Mouse (Mus musculus) retina, postnatal 1 day (tissue): ENCODE data around the gene Icmt.

ENCODE experiments used
- DNase-seq: peaks from one replicate; pipeline ENCODE4 v3.0.0-alpha.2; 2012

Gene Icmt

GRCm38 (mm10) chr4:152276389-152277347 lies 20.4 kb upstream of the Icmt start:
- DNase-seq = peak; percentile 63

- no peak for DNase-seq
These were observed 19.1 kb upstream of the Icmt start for GRCm38 (mm10) chr4:152277916-152278315.

GRCm38 (mm10) chr4:152278986-152279385 lies 18.0 kb upstream of the Icmt start:
- no peak for DNase-seq

GRCm38 (mm10) chr4:152281601-152282000 lies 15.4 kb upstream of the Icmt start:
- DNase-seq = no peak

GRCm38 (mm10) chr4:152282721-152283120 lies 14.3 kb upstream of the Icmt start:
- DNase-seq = no peak

- peak; percentile 94 for DNase-seq
These were observed 13.7 kb upstream of the Icmt start for GRCm38 (mm10) chr4:152283186-152283950.

- peak; percentile 79 for DNase-seq
These were observed 11.5 kb upstream of the Icmt start for GRCm38 (mm10) chr4:152285505-152285904.

GRCm38 (mm10) chr4:152286183-152286582 lies 10.8 kb upstream of the Icmt start:
- DNase-seq = no peak

GRCm38 (mm10) chr4:152286887-152287286 lies 10.1 kb upstream of the Icmt start:
- DNase-seq = peak; percentile 81

- DNase-seq = peak; percentile 50
These were observed 9.5 kb upstream of the Icmt start for GRCm38 (mm10) chr4:152287317-152288120.

GRCm38 (mm10) chr4:152288398-152288945 lies 8.6 kb upstream of the Icmt start:
- DNase-seq = no peak

GRCm38 (mm10) chr4:152290385-152290784 lies 6.6 kb upstream of the Icmt start:
- DNase-seq = peak; percentile 82

GRCm38 (mm10) chr4:152290991-152291390 lies 6.0 kb upstream of the Icmt start:
- DNase-seq = no peak

GRCm38 (mm10) chr4:152291562-152291961 lies 5.5 kb upstream of the Icmt start, which contains the start of gene Hes3:
Hes3 (minus strand) TSS chr4:152291662.
- no peak for DNase-seq

GRCm38 (mm10) chr4:152292102-152292765 lies 4.8 kb upstream of the Icmt start:
- peak; percentile 36 for DNase-seq

- DNase-seq = peak; percentile 41
These were observed 2.7 kb upstream of the Icmt start for GRCm38 (mm10) chr4:152294188-152294929.

GRCm38 (mm10) chr4:152295916-152296315 lies 1.1 kb upstream of the Icmt start:
- no peak for DNase-seq

- DNase-seq = no peak
These were observed 656 bp upstream of the Icmt start for GRCm38 (mm10) chr4:152296371-152296770.

- no peak for DNase-seq
These were observed 1.8 kb downstream of the Icmt start for GRCm38 (mm10) chr4:152298836-152299235.

GRCm38 (mm10) chr4:152300375-152300774 lies 3.3 kb downstream of the Icmt start:
- DNase-seq = no peak

- DNase-seq = no peak
These were observed 5.0 kb downstream of the Icmt start for GRCm38 (mm10) chr4:152302012-152302411.
